Mouse (Mus musculus) erythroblast, embryonic 14.5 days (primary cell): ENCODE measurements around the gene Ppp1r9a. TPM values are rescaled to one million over a fixed set of nuclear protein-coding genes. Genes with fewer than 3 reads are reported as not detected.

Experiments used
- H3K27me3 ChIP-seq: 2 replicates; pipeline ENCODE4 v1.6.1; 2012; ENCODE audit warnings: inconsistent platforms; ENCODE audit not compliant: control insufficient read depth
- H3K36me3 ChIP-seq: 2 replicates; pipeline ENCODE4 v1.6.1; 2012; ENCODE audit warnings: mild to moderate bottlenecking, inconsistent platforms; ENCODE audit not compliant: control insufficient read depth
- H3K4me1 ChIP-seq: 2 replicates; pipeline ENCODE4 v1.6.1; 2012; ENCODE audit warnings: inconsistent platforms; ENCODE audit not compliant: control insufficient read depth
- H3K4me3 ChIP-seq: replicated peaks from 2 replicates; pipeline ENCODE3; 2012; ENCODE audit warnings: moderate library complexity, mild to moderate bottlenecking, inconsistent platforms
- H3K9me3 ChIP-seq: 2 replicates; pipeline ENCODE4 v1.6.1; 2012; ENCODE audit warnings: low read length, inconsistent platforms, mixed read lengths; ENCODE audit not compliant: control insufficient read depth
- GATA1 ChIP-seq: IDR thresholded peaks from 2 replicates; pipeline ENCODE4 v1.6.1; 2012; ENCODE audit warnings: low read length, inconsistent platforms, mixed read lengths
- TAL1 ChIP-seq: IDR thresholded peaks from 3 replicates; pipeline ENCODE4 v1.6.1; 2012; ENCODE audit warnings: low read length, inconsistent platforms, mixed read lengths
- polyA plus RNA-seq: library from polyadenylated mRNA; stranded (reverse); fragments of >175 nt; gene quantifications from 2 replicates; pipeline ENCODE4 v1.2.3, GENCODE M21; 2012

Ppp1r9a gene
- polyA plus RNA-seq, 1 experiment, result 0.02 TPM

- TF ChIP-seq TAL1, result no peak
- TF ChIP-seq GATA1, result no peak
- H3K4me3 ChIP-seq, result no peak overlapping the region
- H3K36me3 ChIP-seq, result peaks cover 5% of the 10 kb centered on the region; the same call in 1 of the 2 replicates
- H3K27me3 ChIP-seq, result no peaks in the 10 kb centered on the region; the same call in 1 of the 2 replicates
- H3K9me3 ChIP-seq, result peaks cover 23% of the 10 kb centered on the region
- no peaks in the 10 kb centered on the region for H3K4me1 ChIP-seq
These were observed 91.0 kb downstream of the Ppp1r9a start for GRCm38 (mm10) chr6:4993600-4994160.

DNA sequence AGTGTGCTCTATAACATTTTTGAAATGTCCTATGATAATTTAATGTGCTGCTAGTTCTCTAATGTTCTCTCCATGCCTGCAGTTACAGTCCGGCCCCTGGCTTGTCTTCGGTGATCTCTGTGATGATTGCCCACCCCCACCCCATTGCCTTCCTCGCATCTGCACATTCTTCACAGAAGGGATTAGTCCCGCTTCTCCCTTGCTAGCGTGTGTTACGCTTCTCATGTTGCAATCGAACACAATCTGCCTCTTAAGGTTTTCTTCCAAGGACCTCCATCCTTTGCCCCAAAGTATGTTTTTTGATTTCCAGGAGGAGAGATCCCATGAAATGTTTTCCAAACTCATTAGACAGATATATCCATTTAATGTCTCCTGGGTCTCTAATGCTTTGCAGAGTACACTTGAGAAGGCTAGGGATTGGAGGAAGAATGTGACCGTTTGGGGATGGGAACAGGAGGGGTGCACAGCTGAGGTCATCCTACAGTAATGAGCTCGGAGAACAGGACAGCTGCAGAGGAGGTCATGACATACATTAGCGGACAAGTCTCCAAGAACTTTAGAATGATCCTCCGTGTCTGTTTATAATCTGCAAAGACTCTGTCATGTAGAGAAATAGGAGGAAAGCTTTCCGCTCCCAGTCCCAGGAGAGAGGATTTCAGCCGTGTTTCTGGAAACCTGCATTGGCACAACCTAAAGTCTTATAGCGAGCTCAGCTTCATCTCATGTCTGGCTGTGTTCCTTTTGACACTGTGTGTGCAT lies 91.6 kb downstream of the Ppp1r9a start:
- Histone ChIP-seq H3K4me1 (no peaks in the 10 kb centered on the region), H3K36me3 (peaks cover 5% of the 10 kb centered on the region; the same call in 1 of the 2 replicates), H3K4me3 (no peak overlapping the region), H3K27me3 (no peaks in the 10 kb centered on the region; the same call in 1 of the 2 replicates), H3K9me3 (peaks cover 23% of the 10 kb centered on the region)
- no peak for TF ChIP-seq GATA1
- TF ChIP-seq TAL1, result no peak

GRCm38 (mm10) chr6:4997599-4997998 lies 94.9 kb downstream of the Ppp1r9a start:
- TF ChIP-seq TAL1 (no peak), GATA1 (no peak)
- no peaks in the 10 kb centered on the region; the same call in 1 of the 2 replicates for H3K27me3 ChIP-seq
- H3K4me3 ChIP-seq, result no peak overlapping the region
- peaks cover 1% of the 10 kb centered on the region; the same call in 1 of the 2 replicates for H3K36me3 ChIP-seq
- H3K9me3 ChIP-seq, result peaks cover 17% of the 10 kb centered on the region
- H3K4me1 ChIP-seq, result no peaks in the 10 kb centered on the region

GRCm38 (mm10) chr6:4998929-4999328 lies 96.2 kb downstream of the Ppp1r9a start:
- Histone ChIP-seq H3K27me3 (no peaks in the 10 kb centered on the region), H3K4me1 (no peaks in the 10 kb centered on the region), H3K36me3 (no peaks in the 10 kb centered on the region), H3K4me3 (no peak overlapping the region), H3K9me3 (peaks cover 4% of the 10 kb centered on the region)
- TF ChIP-seq GATA1 (no peak), TAL1 (no peak)

DNA sequence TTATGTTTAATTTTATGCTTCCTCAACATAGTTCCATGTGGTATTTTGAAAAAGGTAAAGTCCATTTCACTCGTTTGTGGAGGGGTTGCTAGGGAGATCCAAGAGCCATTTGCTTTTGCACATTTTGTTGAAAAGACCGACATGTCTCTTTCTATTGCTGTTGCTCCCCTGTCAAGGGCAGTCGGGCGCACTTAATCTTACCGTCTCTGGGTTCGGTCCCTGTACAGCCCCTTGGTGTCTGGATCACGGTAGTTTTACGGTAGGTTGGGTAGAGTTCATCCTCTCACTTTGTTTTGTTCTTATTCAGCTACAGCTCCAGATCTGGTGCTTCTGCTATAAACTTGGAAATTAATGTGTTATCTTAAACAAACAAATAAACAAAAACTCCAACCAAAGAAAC lies 98.1 kb downstream of the Ppp1r9a start:
- Histone ChIP-seq H3K4me1 (no peaks in the 10 kb centered on the region), H3K27me3 (no peaks in the 10 kb centered on the region), H3K4me3 (no peak overlapping the region), H3K36me3 (no peaks in the 10 kb centered on the region), H3K9me3 (no peaks in the 10 kb centered on the region)
- TF ChIP-seq TAL1 (no peak), GATA1 (no peak)

- Histone ChIP-seq H3K27me3 (no peaks in the 10 kb centered on the region), H3K9me3 (no peaks in the 10 kb centered on the region), H3K4me1 (no peaks in the 10 kb centered on the region), H3K4me3 (no peak overlapping the region), H3K36me3 (no peaks in the 10 kb centered on the region)
- TF ChIP-seq TAL1 (no peak), GATA1 (no peak)
These were observed 103.0 kb downstream of the Ppp1r9a start for GRCm38 (mm10) chr6:5005491-5006275.

GRCm38 (mm10) chr6:5006283-5006946 lies 103.7 kb downstream of the Ppp1r9a start:
- no peak for TF ChIP-seq TAL1
- TF ChIP-seq GATA1, result no peak
- Histone ChIP-seq H3K9me3 (no peaks in the 10 kb centered on the region), H3K27me3 (no peaks in the 10 kb centered on the region), H3K4me1 (no peaks in the 10 kb centered on the region), H3K36me3 (no peaks in the 10 kb centered on the region), H3K4me3 (no peak overlapping the region)

DNA sequence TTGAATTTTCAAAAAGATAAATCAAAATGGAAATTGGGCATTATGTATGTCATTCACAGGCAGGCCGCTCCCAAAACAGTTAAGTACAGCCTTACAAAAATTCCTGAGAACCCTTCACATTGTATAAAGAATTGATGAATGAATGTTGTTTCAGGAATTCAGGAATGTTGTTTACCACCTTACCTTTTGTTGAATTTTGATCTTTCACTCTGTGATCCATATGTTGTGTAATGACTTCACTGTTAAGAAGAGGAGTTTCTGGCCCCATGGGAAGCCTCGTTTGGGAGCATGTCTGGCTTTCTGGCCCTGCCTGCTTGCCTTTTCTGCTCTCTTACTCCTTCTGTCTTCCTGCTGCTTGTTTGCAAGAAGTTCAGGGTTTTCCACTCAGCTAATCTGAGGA lies 105.4 kb downstream of the Ppp1r9a start:
- no peak for TF ChIP-seq GATA1
- no peak for TF ChIP-seq TAL1
- H3K4me3 ChIP-seq, result no peak overlapping the region
- no peaks in the 10 kb centered on the region for H3K9me3 ChIP-seq
- H3K36me3 ChIP-seq, result no peaks in the 10 kb centered on the region
- no peaks in the 10 kb centered on the region for H3K4me1 ChIP-seq
- H3K27me3 ChIP-seq, result no peaks in the 10 kb centered on the region

GRCm38 (mm10) chr6:5008603-5009002 lies 105.9 kb downstream of the Ppp1r9a start:
- H3K36me3 ChIP-seq, result no peaks in the 10 kb centered on the region
- H3K27me3 ChIP-seq, result no peaks in the 10 kb centered on the region
- no peaks in the 10 kb centered on the region for H3K9me3 ChIP-seq
- H3K4me1 ChIP-seq, result no peaks in the 10 kb centered on the region
- TF ChIP-seq GATA1 (no peak), TAL1 (no peak)
- no peak overlapping the region for H3K4me3 ChIP-seq
